Mouse (Mus musculus): ENCODE measurements around the gene Lpar2. TPM values are rescaled to one million over a fixed set of nuclear protein-coding genes. Genes with fewer than 3 reads are reported as not detected.

Lpar2 gene
- polyA plus RNA-seq, 1 experiment = not detected

- no peaks in the 10 kb centered on the region for H3K4me1 ChIP-seq (ENCODE audit: control insufficient read depth, insufficient read depth, low read length)
- no peak overlapping the region for H3K27ac ChIP-seq (ENCODE audit: insufficient read depth, low read depth, low read length)
- no peak for TF ChIP-seq CTCF (IDR thresholded peaks at IDR 0.05; ENCODE audit: insufficient read depth, low read depth, low read length)
- TF ChIP-seq POLR2A (IDR thresholded peaks at IDR 0.05; ENCODE audit: insufficient read depth, low read depth, low read length) = no peak
- no peak overlapping the region for H3K4me3 ChIP-seq (ENCODE audit: insufficient read depth, low read depth, low read length)
- 83% methylated on average over 11 of the region's 11 CpGs for WGBS
Observed at GRCm38 (mm10) chr8:69870003-69870765, 48.0 kb downstream of the Lpar2 start.

- TF ChIP-seq CTCF (IDR thresholded peaks at IDR 0.05; ENCODE audit: insufficient read depth, low read depth, low read length) (no peak), POLR2A (IDR thresholded peaks at IDR 0.05; ENCODE audit: insufficient read depth, low read depth, low read length) (no peak)
- Histone ChIP-seq H3K4me1 (ENCODE audit: control insufficient read depth, insufficient read depth, low read length) (no peaks in the 10 kb centered on the region), H3K27ac (ENCODE audit: insufficient read depth, low read depth, low read length) (no peak overlapping the region), H3K4me3 (ENCODE audit: insufficient read depth, low read depth, low read length) (no peak overlapping the region)
- WGBS = 86% methylated on average over 6 of the region's 6 CpGs
Observed at GRCm38 (mm10) chr8:69870907-69871306, 48.7 kb downstream of the Lpar2 start.

GRCm38 (mm10) chr8:69874155-69874554 lies 51.9 kb downstream of the Lpar2 start:
- no peak for TF ChIP-seq CTCF (IDR thresholded peaks at IDR 0.05; ENCODE audit: insufficient read depth, low read depth, low read length)
- TF ChIP-seq POLR2A (IDR thresholded peaks at IDR 0.05; ENCODE audit: insufficient read depth, low read depth, low read length) = no peak
- 11% methylated on average over 9 of the region's 9 CpGs for WGBS
- no peak overlapping the region for H3K27ac ChIP-seq (ENCODE audit: insufficient read depth, low read depth, low read length)
- no peaks in the 10 kb centered on the region for H3K4me1 ChIP-seq (ENCODE audit: control insufficient read depth, insufficient read depth, low read length)
- no peak overlapping the region for H3K4me3 ChIP-seq (ENCODE audit: insufficient read depth, low read depth, low read length)

GRCm38 (mm10) chr8:69874654-69875053 lies 52.4 kb downstream of the Lpar2 start:
- WGBS = 84% methylated on average over 13 of the region's 13 CpGs
- Histone ChIP-seq H3K27ac (ENCODE audit: insufficient read depth, low read depth, low read length) (no peak overlapping the region), H3K4me3 (ENCODE audit: insufficient read depth, low read depth, low read length) (no peak overlapping the region), H3K4me1 (ENCODE audit: control insufficient read depth, insufficient read depth, low read length) (0 out of 2 replicates have a peak, but pooled peaks cover 2% of the 10 kb centered on the region)
- TF ChIP-seq POLR2A (IDR thresholded peaks at IDR 0.05; ENCODE audit: insufficient read depth, low read depth, low read length) (no peak), CTCF (IDR thresholded peaks at IDR 0.05; ENCODE audit: insufficient read depth, low read depth, low read length) (no peak)

- 59% methylated on average over 10 of the region's 10 CpGs for WGBS
- no peak overlapping the region for H3K27ac ChIP-seq (ENCODE audit: insufficient read depth, low read depth, low read length)
- TF ChIP-seq POLR2A (IDR thresholded peaks at IDR 0.05; ENCODE audit: insufficient read depth, low read depth, low read length) (no peak), CTCF (IDR thresholded peaks at IDR 0.05; ENCODE audit: insufficient read depth, low read depth, low read length) (no peak)
- peaks cover 12% of the 10 kb centered on the region; the same call in 1 of the 2 replicates for H3K4me1 ChIP-seq (ENCODE audit: control insufficient read depth, insufficient read depth, low read length)
- no peak overlapping the region for H3K4me3 ChIP-seq (ENCODE audit: insufficient read depth, low read depth, low read length)
Observed at GRCm38 (mm10) chr8:69876097-69876496, 53.9 kb downstream of the Lpar2 start.

- 88% methylated on average over 10 of the region's 10 CpGs for WGBS
Observed at GRCm38 (mm10) chr8:69876967-69877366, 54.7 kb downstream of the Lpar2 start.

GRCm38 (mm10) chr8:69877396-69877795 lies 55.2 kb downstream of the Lpar2 start:
- Histone ChIP-seq H3K27ac (ENCODE audit: insufficient read depth, low read depth, low read length) (no peak overlapping the region), H3K4me3 (ENCODE audit: insufficient read depth, low read depth, low read length) (no peak overlapping the region), H3K4me1 (ENCODE audit: control insufficient read depth, insufficient read depth, low read length) (peaks cover 25% of the 10 kb centered on the region)
- WGBS = 95% methylated on average over 4 of the region's 4 CpGs
- no peak for TF ChIP-seq CTCF (IDR thresholded peaks at IDR 0.05; ENCODE audit: insufficient read depth, low read depth, low read length)
- TF ChIP-seq POLR2A (IDR thresholded peaks at IDR 0.05; ENCODE audit: insufficient read depth, low read depth, low read length) = no peak

More at GRCm38 (mm10) chr8:69876967-69877366, 54.7 kb downstream of the Lpar2 start:
- Histone ChIP-seq H3K27ac (ENCODE audit: insufficient read depth, low read depth, low read length) (no peak overlapping the region), H3K4me3 (ENCODE audit: insufficient read depth, low read depth, low read length) (no peak overlapping the region), H3K4me1 (ENCODE audit: control insufficient read depth, insufficient read depth, low read length) (peaks cover 20% of the 10 kb centered on the region)
- TF ChIP-seq CTCF (IDR thresholded peaks at IDR 0.05; ENCODE audit: insufficient read depth, low read depth, low read length) = no peak
- TF ChIP-seq POLR2A (IDR thresholded peaks at IDR 0.05; ENCODE audit: insufficient read depth, low read depth, low read length) = no peak

- no peak for TF ChIP-seq POLR2A (IDR thresholded peaks at IDR 0.05; ENCODE audit: insufficient read depth, low read depth, low read length)
- no peak for TF ChIP-seq CTCF (IDR thresholded peaks at IDR 0.05; ENCODE audit: insufficient read depth, low read depth, low read length)
- H3K4me1 ChIP-seq (ENCODE audit: control insufficient read depth, insufficient read depth, low read length) = peaks cover 29% of the 10 kb centered on the region
Observed at GRCm38 (mm10) chr8:69877992-69878391, 55.8 kb downstream of the Lpar2 start.

GRCm38 (mm10) chr8:69879678-69880077 lies 57.4 kb downstream of the Lpar2 start:
- Histone ChIP-seq H3K4me1 (ENCODE audit: control insufficient read depth, insufficient read depth, low read length) (peaks cover 32% of the 10 kb centered on the region), H3K4me3 (ENCODE audit: insufficient read depth, low read depth, low read length) (no peak overlapping the region), H3K27ac (ENCODE audit: insufficient read depth, low read depth, low read length) (no peak overlapping the region)
- 79% methylated on average over 8 of the region's 8 CpGs for WGBS
- TF ChIP-seq CTCF (IDR thresholded peaks at IDR 0.05; ENCODE audit: insufficient read depth, low read depth, low read length) (no peak), POLR2A (IDR thresholded peaks at IDR 0.05; ENCODE audit: insufficient read depth, low read depth, low read length) (no peak)

More at GRCm38 (mm10) chr8:69877992-69878391, 55.8 kb downstream of the Lpar2 start:
- WGBS = 63% methylated on average over 3 of the region's 3 CpGs
- no peak overlapping the region for H3K4me3 ChIP-seq (ENCODE audit: insufficient read depth, low read depth, low read length)
- H3K27ac ChIP-seq (ENCODE audit: insufficient read depth, low read depth, low read length) = no peak overlapping the region

Other genes with a start within 250 kb of the Lpar2 start
- not detected in 2 replicates for gene Zfp868, start 196.9 kb upstream of the Lpar2 start, polyA plus RNA-seq (2012; ENCODE audit: insufficient read depth, insufficient read length, low replicate concordance, missing spikeins)
- gene Zfp964, start 167.9 kb upstream of the Lpar2 start, polyA plus RNA-seq (2012; ENCODE audit: insufficient read depth, insufficient read length, low replicate concordance, missing spikeins) = not detected in 2 replicates
- gene Zfp869, start 111.7 kb upstream of the Lpar2 start, polyA plus RNA-seq (2012; ENCODE audit: insufficient read depth, insufficient read length, low replicate concordance, missing spikeins) = not detected in 2 replicates
- gene Zfp963, start 72.5 kb upstream of the Lpar2 start, polyA plus RNA-seq (2012; ENCODE audit: insufficient read depth, insufficient read length, low replicate concordance, missing spikeins) = not detected in 2 replicates
- gene Gm20422, start 47.5 kb upstream of the Lpar2 start, polyA plus RNA-seq (2012; ENCODE audit: insufficient read depth, insufficient read length, low replicate concordance, missing spikeins) = not detected in 2 replicates
- not detected in 2 replicates for gene Atp13a1, start 31.3 kb upstream of the Lpar2 start, polyA plus RNA-seq (2012; ENCODE audit: insufficient read depth, insufficient read length, low replicate concordance, missing spikeins)
- gene Zfp866, start 31.3 kb upstream of the Lpar2 start, polyA plus RNA-seq (2012; ENCODE audit: insufficient read depth, insufficient read length, low replicate concordance, missing spikeins) = not detected in 2 replicates
- gene Gmip, start 13.8 kb upstream of the Lpar2 start, polyA plus RNA-seq (2012; ENCODE audit: insufficient read depth, insufficient read length, low replicate concordance, missing spikeins) = not detected in 2 replicates
- not detected in 2 replicates for gene Pbx4, start 10.1 kb downstream of the Lpar2 start, polyA plus RNA-seq (2012; ENCODE audit: insufficient read depth, insufficient read length, low replicate concordance, missing spikeins)
- gene Cilp2, start 65.3 kb downstream of the Lpar2 start, polyA plus RNA-seq (2012; ENCODE audit: insufficient read depth, insufficient read length, low replicate concordance, missing spikeins) = not detected in 2 replicates
- gene Tssk6, start 79.8 kb downstream of the Lpar2 start, polyA plus RNA-seq (2012; ENCODE audit: insufficient read depth, insufficient read length, low replicate concordance, missing spikeins) = not detected in 2 replicates
- gene Ndufa13, start 80.1 kb downstream of the Lpar2 start, polyA plus RNA-seq (2012; ENCODE audit: insufficient read depth, insufficient read length, low replicate concordance, missing spikeins) = not detected in 2 replicates
- gene Yjefn3, start 80.3 kb downstream of the Lpar2 start, polyA plus RNA-seq (2012; ENCODE audit: insufficient read depth, insufficient read length, low replicate concordance, missing spikeins) = not detected in 2 replicates
- not detected in 2 replicates for gene Gatad2a, start 174.0 kb downstream of the Lpar2 start, polyA plus RNA-seq (2012; ENCODE audit: insufficient read depth, insufficient read length, low replicate concordance, missing spikeins)
- not detected in 2 replicates for gene Mau2, start 220.3 kb downstream of the Lpar2 start, polyA plus RNA-seq (2012; ENCODE audit: insufficient read depth, insufficient read length, low replicate concordance, missing spikeins)
- gene Sugp1, start 220.4 kb downstream of the Lpar2 start, polyA plus RNA-seq (2012; ENCODE audit: insufficient read depth, insufficient read length, low replicate concordance, missing spikeins) = not detected in 2 replicates